Mouse (Mus musculus) heart, embryonic 10.5 days (tissue): Measurements from ENCODE around the gene Tspear. TPM values are rescaled to one million over a fixed set of nuclear protein-coding genes. Genes with fewer than 3 reads are reported as not detected.
"Not testable (repeated sequence)": the region's sequence is repeated elsewhere in the genome, so short reads cannot be mapped to it uniquely, and the experiment has no call there.

Source experiments
- DNase-seq: peaks from one replicate; pipeline ENCODE4 v3.0.0-alpha.2; 2017; ENCODE audit warnings: low spot score
- H3K27ac ChIP-seq: fragments of 300-500 bp; sonication (generic); 2 replicates; pipeline ENCODE4 v1.5.1; 2016; ENCODE audit warnings: mild to moderate bottlenecking
- H3K27me3 ChIP-seq: fragments of 300-500 bp; sonication (generic); 2 replicates; pipeline ENCODE4 v1.6.1; 2016; ENCODE audit warnings: mild to moderate bottlenecking; ENCODE audit not compliant: poor library complexity, insufficient read depth, severe bottlenecking
- H3K36me3 ChIP-seq: fragments of 300-500 bp; sonication (generic); 2 replicates; pipeline ENCODE4 v1.6.1; 2016; ENCODE audit warnings: mild to moderate bottlenecking, moderate library complexity
- H3K4me1 ChIP-seq: fragments of 300-500 bp; sonication (generic); 2 replicates; pipeline ENCODE4 v1.6.1; 2016; ENCODE audit warnings: mild to moderate bottlenecking
- H3K4me3 ChIP-seq: fragments of 300-500 bp; sonication (generic); 2 replicates; pipeline ENCODE4 v1.5.1; 2016; ENCODE audit warnings: mild to moderate bottlenecking, moderate library complexity
- H3K9me3 ChIP-seq: fragments of 300-500 bp; sonication (generic); 2 replicates; pipeline ENCODE4 v1.6.1; 2016; ENCODE audit warnings: mild to moderate bottlenecking, moderate library complexity
- WGBS: fragments of 180-500 bp; shearing (Covaris S2); methylation state at CpG from one replicate; pipeline ENCODE4 v1.1.7; 2016; 5-methylcytosine and 5-hydroxymethylcytosine counted together
- polyA plus RNA-seq: library from polyadenylated mRNA; unstranded; fragments of >200 nt; fragmentation: Nextera tagmentation; extraction: Ambion mirVana; gene quantifications from 2 replicates; pipeline ENCODE4 v1.2.1, GENCODE M21; 2016

Tspear gene
- polyA plus RNA-seq, 1 experiment from 2014 or later, result 0.38 TPM

DNA sequence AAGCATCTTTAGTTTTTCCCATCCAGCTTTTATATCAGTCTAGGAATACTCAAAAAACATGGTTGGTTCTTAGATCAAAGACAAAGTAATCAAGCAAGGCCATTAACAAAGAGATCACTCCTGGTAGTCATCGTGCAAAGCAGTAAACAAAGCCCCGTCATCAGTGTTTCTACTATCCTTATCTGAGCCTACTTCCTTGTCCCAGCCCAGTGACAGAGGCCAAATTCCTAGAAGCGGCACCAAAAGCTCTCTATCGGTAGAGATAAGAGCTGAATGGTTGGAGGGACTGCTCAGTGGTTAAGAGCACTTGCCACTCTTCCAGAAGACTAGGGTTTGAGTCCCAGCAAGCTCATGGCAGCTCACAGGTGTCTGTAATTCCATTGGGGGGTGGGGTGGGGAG lies 14.8 kb upstream of the Tspear start:
- no peaks in the 10 kb centered on the region for H3K4me1 ChIP-seq
- WGBS, result 18% methylated on average over 4 of the region's 4 CpGs
- H3K27me3 ChIP-seq, result peaks cover 29% of the 10 kb centered on the region
- no peaks in the 10 kb centered on the region for H3K9me3 ChIP-seq
- peak; percentile 88 for DNase-seq
- H3K4me3 ChIP-seq, result no peak overlapping the region
- no peak overlapping the region for H3K27ac ChIP-seq
- H3K36me3 ChIP-seq, result no peaks in the 10 kb centered on the region

DNA sequence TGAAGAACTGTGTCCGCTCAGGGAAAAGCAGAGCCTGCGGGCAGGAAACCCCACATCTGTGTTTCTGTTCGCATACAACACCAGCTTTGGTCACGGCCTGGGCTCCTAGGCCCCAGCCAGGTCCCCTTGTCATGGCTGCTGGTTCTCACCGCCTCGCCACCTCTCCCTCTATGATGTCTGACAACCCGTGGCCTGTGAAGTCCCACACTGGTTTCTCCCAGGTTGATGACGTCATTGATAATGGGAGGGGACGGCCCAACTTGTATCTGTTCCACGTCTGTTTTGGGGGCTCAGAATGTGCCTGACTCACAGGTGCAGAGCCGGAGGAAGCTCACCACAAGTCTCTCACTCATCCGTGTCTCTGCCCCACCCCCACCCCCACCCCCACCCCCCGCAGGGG lies 12.6 kb upstream of the Tspear start:
- H3K4me3 ChIP-seq, result no peak overlapping the region
- H3K4me1 ChIP-seq, result peaks cover 13% of the 10 kb centered on the region
- no peak overlapping the region for H3K27ac ChIP-seq
- H3K27me3 ChIP-seq, result peaks cover 46% of the 10 kb centered on the region
- no peaks in the 10 kb centered on the region for H3K9me3 ChIP-seq
- H3K36me3 ChIP-seq, result no peaks in the 10 kb centered on the region
- WGBS, result 55% methylated on average over 13 of the region's 13 CpGs
- no peak for DNase-seq

GRCm38 (mm10) chr10:77677562-77677961 lies 8.8 kb upstream of the Tspear start:
- Histone ChIP-seq H3K4me3 (peak overlapping the region; percentile 56), H3K9me3 (no peaks in the 10 kb centered on the region), H3K36me3 (no peaks in the 10 kb centered on the region), H3K4me1 (peaks cover 13% of the 10 kb centered on the region), H3K27me3 (peaks cover 67% of the 10 kb centered on the region), H3K27ac (0 out of 2 replicates have a peak overlapping the region, but pooled peaks have one; percentile 7)
- WGBS, result under 1% methylated on average over 35 of the region's 35 CpGs
- DNase-seq, result no peak

GRCm38 (mm10) chr10:77682994-77683393 lies 3.4 kb upstream of the Tspear start:
- DNase-seq, result no peak
- Histone ChIP-seq H3K36me3 (no peaks in the 10 kb centered on the region), H3K4me3 (no peak overlapping the region), H3K27me3 (peaks cover 84% of the 10 kb centered on the region), H3K4me1 (peaks cover 24% of the 10 kb centered on the region), H3K9me3 (no peaks in the 10 kb centered on the region), H3K27ac (no peak overlapping the region)
- WGBS, result 70% methylated on average over 7 of the region's 7 CpGs

GRCm38 (mm10) chr10:77684181-77684580 lies 2.2 kb upstream of the Tspear start:
- no peak for DNase-seq
- H3K9me3 ChIP-seq, result no peaks in the 10 kb centered on the region
- no peak overlapping the region for H3K27ac ChIP-seq
- peaks cover 20% of the 10 kb centered on the region for H3K4me1 ChIP-seq
- H3K4me3 ChIP-seq, result no peak overlapping the region
- no peaks in the 10 kb centered on the region for H3K36me3 ChIP-seq
- peaks cover 84% of the 10 kb centered on the region for H3K27me3 ChIP-seq
- 37% methylated on average over 8 of the region's 8 CpGs for WGBS

- H3K27ac ChIP-seq, result no peak overlapping the region
- no peaks in the 10 kb centered on the region for H3K9me3 ChIP-seq
- no peak overlapping the region for H3K4me3 ChIP-seq
- no peaks in the 10 kb centered on the region for H3K36me3 ChIP-seq
- WGBS, result 15% methylated on average over 10 of the region's 10 CpGs
- no peak for DNase-seq
- H3K4me1 ChIP-seq, result peaks cover 20% of the 10 kb centered on the region
- H3K27me3 ChIP-seq, result peaks cover 91% of the 10 kb centered on the region
These were observed 652 bp downstream of the Tspear start for GRCm38 (mm10) chr10:77687021-77687420.

GRCm38 (mm10) chr10:77690356-77690807 lies 4.0 kb downstream of the Tspear start, which contains the start of gene Gm19402:
TSS of gene Gm19402 (minus strand) at chr10:77690757.
- not testable (repeated sequence) for H3K27ac ChIP-seq, H3K4me3 ChIP-seq, H3K36me3 ChIP-seq, H3K9me3 ChIP-seq, DNase-seq
- 65% methylated on average over 3 of the region's 3 CpGs for WGBS
- peaks cover 67% of the 10 kb centered on the region for H3K27me3 ChIP-seq
- H3K4me1 ChIP-seq, result peaks cover 14% of the 10 kb centered on the region

- H3K4me1 ChIP-seq, result no peaks in the 10 kb centered on the region; the same call in 1 of the 2 replicates
- WGBS, result 33% methylated on average over 4 of the region's 4 CpGs
- no peak for DNase-seq
- no peaks in the 10 kb centered on the region for H3K9me3 ChIP-seq
- no peak within 1 kb of the TSS for H3K27ac ChIP-seq
- peaks cover 13% of the 10 kb centered on the region; the same call in 1 of the 2 replicates for H3K27me3 ChIP-seq
- H3K4me3 ChIP-seq, result no peak within 1 kb of the TSS
- no peaks in the 10 kb centered on the region for H3K36me3 ChIP-seq
These were observed 10.8 kb downstream of the Tspear start, which contains the start of gene Gm9508 for GRCm38 (mm10) chr10:77697133-77697532. TSS of gene Gm9508 (minus strand) at chr10:77697233.

DNA sequence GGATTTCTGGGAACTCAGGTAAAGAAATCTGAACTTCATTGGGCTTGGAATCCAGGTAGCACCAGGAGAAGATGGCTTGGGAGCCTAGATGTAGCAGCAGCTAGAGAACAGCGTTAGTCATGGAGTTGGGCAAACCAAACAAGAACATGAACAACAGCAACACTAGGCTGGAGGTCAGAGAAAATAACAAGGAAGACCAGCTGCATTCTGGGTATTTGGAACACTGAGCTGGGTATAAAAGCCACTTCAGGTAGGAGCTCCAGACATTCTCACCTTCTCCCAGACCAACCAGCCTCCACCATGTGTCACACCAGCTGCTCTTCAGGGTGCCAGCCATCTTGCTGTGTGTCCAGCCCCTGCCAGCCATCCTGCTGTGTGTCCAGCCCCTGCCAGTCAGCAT lies 20.0 kb downstream of the Tspear start, which contains the start of gene Gm10272:
Gene Gm10272, plus strand, starts transcription at position 301 of the 400 bp plus-strand sequence.
- no peaks in the 10 kb centered on the region for H3K36me3 ChIP-seq
- H3K9me3 ChIP-seq, result peaks cover 5% of the 10 kb centered on the region
- no peak within 1 kb of the TSS for H3K27ac ChIP-seq
- WGBS, result 86% methylated on average over 1 of the region's 1 CpGs
- H3K27me3 ChIP-seq, result no peaks in the 10 kb centered on the region
- H3K4me3 ChIP-seq, result no peak within 1 kb of the TSS
- no peak for DNase-seq
- H3K4me1 ChIP-seq, result no peaks in the 10 kb centered on the region

- WGBS, result 79% methylated on average over 3 of the region's 3 CpGs
- no peak overlapping the region for H3K27ac ChIP-seq
- DNase-seq, result no peak
These were observed 23.5 kb downstream of the Tspear start for GRCm38 (mm10) chr10:77709831-77710230.

DNA sequence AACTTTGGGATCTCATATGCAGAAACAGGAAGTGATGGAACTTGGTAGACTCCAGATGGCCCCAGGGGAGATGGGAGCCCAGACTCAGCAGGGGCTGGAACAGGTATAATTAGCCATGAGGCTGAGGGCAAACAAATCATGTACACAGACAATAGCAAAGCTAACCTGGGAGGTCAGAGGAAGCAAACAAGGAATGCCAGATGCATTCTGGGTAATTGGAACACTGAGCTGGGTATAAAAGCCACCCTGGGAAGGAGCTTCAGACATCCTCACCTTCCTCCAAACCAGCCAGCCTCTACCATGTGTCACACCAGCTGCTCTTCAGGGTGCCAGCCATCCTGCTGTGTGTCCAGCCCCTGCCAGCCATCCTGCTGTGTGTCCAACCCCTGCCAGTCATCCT lies 24.8 kb downstream of the Tspear start, which contains the start of gene Gm10024:
Gene Gm10024, plus strand, starts transcription at position 301 of the 400 bp plus-strand sequence.
- not testable (repeated sequence) for H3K27ac ChIP-seq, H3K4me1 ChIP-seq, H3K9me3 ChIP-seq, H3K4me3 ChIP-seq, H3K27me3 ChIP-seq, DNase-seq, H3K36me3 ChIP-seq

More at GRCm38 (mm10) chr10:77709831-77710230, 23.5 kb downstream of the Tspear start:
- H3K27me3 ChIP-seq, result no peaks in the 10 kb centered on the region
- H3K4me3 ChIP-seq, result no peak overlapping the region
- H3K4me1 ChIP-seq, result no peaks in the 10 kb centered on the region
- no peaks in the 10 kb centered on the region for H3K36me3 ChIP-seq
- H3K9me3 ChIP-seq, result peaks cover 5% of the 10 kb centered on the region; the same call in 1 of the 2 replicates

DNA sequence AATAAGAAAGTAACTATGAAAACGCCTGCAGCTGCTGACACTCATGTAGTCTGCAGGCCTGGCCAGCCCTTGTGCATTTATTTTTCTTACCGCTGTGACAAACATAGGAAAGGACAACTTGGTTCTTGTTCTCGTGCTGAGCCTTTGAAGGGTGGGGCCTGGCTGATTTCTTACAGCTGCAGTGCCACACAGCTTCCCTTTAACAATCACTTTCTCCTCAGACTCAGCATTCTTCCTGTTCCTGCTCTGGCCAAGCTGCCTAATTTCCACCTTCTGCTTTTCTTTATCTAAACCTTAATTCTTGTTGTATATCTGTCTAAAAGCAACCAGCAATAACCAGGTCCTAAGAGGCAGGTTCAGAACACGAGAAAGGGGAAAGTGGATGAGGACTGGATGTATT lies 27.4 kb downstream of the Tspear start:
- 64% methylated on average over 4 of the region's 4 CpGs for WGBS
- Histone ChIP-seq H3K4me1 (no peaks in the 10 kb centered on the region), H3K4me3 (no peak overlapping the region), H3K36me3 (no peaks in the 10 kb centered on the region), H3K9me3 (no peaks in the 10 kb centered on the region), H3K27ac (no peak overlapping the region), H3K27me3 (no peaks in the 10 kb centered on the region)
- no peak for DNase-seq

DNA sequence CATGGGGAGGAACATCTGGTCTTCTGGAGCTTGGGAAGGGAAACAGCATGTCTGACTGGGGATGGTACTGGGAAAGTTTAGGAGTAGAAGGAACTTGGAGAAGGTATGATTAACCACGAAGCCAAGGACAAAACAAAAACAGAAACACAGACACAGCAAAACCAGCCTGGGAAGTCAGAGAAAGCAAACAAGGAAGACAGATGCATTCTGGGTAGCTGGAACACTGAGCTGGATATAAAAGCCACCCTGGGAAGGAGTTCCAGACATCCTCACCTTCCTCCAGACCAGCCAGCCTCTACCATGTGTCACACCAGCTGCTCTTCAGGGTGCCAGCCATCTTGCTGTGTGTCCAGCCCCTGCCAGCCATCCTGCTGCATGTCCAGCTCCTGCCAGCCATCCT lies 29.1 kb downstream of the Tspear start, which contains the start of gene Gm10142:
Gene Gm10142, plus strand, starts transcription at position 301 of the 400 bp plus-strand sequence.
- WGBS, result 68% methylated on average over 1 of the region's 1 CpGs
- no peaks in the 10 kb centered on the region for H3K36me3 ChIP-seq
- H3K27ac ChIP-seq, result no peak within 1 kb of the TSS
- no peak within 1 kb of the TSS for H3K4me3 ChIP-seq
- 0 out of 2 replicates have a peak, but pooled peaks cover 1% of the 10 kb centered on the region for H3K9me3 ChIP-seq
- no peaks in the 10 kb centered on the region for H3K4me1 ChIP-seq
- H3K27me3 ChIP-seq, result no peaks in the 10 kb centered on the region
- DNase-seq, result no peak

GRCm38 (mm10) chr10:77720299-77720698 lies 33.9 kb downstream of the Tspear start, which contains the start of gene Krtap12-1:
TSS of gene Krtap12-1 (plus strand) at chr10:77720599.
- not testable (repeated sequence) for H3K4me1 ChIP-seq, DNase-seq, H3K27me3 ChIP-seq, H3K4me3 ChIP-seq, H3K9me3 ChIP-seq, H3K36me3 ChIP-seq, H3K27ac ChIP-seq
- WGBS, result 73% methylated on average over 1 of the region's 1 CpGs
